Mouse (Mus musculus) lung, adult 2 months (tissue): ENCODE measurements at regions not wholly inside any gene's neighbourhood (a gene's known extent, or its start where the extent isn't known, plus 50 kb on each side); places are given as distances from the start of the nearest gene placed in this dataset.

Source experiments
- DNase-seq: peaks from one replicate; pipeline ENCODE4 v3.0.0; 2022
- H3K4me1 ChIP-seq: fragments of 200-500 bp; 2 replicates; pipeline ENCODE4 v1.6.1; 2011; ENCODE audit warnings: low read length; ENCODE audit not compliant: control insufficient read depth, insufficient read depth
- H3K4me3 ChIP-seq: fragments of 200-500 bp; replicated peaks from 2 replicates; pipeline ENCODE3; 2011; ENCODE audit warnings: low read depth, mild to moderate bottlenecking, control low read depth, low read length; ENCODE audit errors: extremely low read depth
- CTCF ChIP-seq: fragments of 200-500 bp; IDR thresholded peaks from 2 replicates; pipeline ENCODE4 v1.5.1; 2011; ENCODE audit warnings: mild to moderate bottlenecking, low read length, control low read depth; ENCODE audit not compliant: insufficient read depth
- POLR2A ChIP-seq: fragments of 200-500 bp; IDR thresholded peaks from 2 replicates; pipeline ENCODE4 v1.6.1; 2011; ENCODE audit warnings: low read depth, mild to moderate bottlenecking, control low read depth, low read length, borderline replicate concordance; ENCODE audit errors: extremely low read depth
- WGBS: fragments of 180-500 bp; shearing (Covaris S2); methylation state at CpG from one replicate; pipeline ENCODE4 v1.1.7; 2018; 5-methylcytosine and 5-hydroxymethylcytosine counted together

DNA sequence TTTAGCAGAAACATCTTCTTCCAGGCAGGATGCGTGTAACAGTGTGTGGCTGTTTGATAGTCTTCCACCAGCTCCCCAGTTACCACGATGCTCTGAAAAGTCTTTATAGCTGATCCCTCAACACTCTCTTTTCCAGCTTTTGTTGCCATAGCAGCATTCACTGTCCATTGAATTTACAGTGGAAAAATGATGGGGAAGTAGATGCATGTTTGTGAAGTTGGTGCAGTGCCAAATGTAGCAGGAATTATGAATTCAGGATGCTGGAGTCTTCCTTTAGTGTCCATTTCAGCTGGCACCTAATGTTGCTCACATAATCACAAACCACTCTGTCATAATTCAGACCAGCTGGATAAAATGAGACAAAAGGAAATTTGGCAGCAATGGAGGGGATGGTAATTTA is 99.0 kb upstream of the Tbc1d2b start:
- DNase-seq, result no peak
- WGBS, result 56% methylated on average over 2 of the region's 2 CpGs
- no peak overlapping the region for H3K4me3 ChIP-seq
- H3K4me1 ChIP-seq, result no peaks in the 10 kb centered on the region
- TF ChIP-seq POLR2A (no peak), CTCF (no peak)

GRCm38 (mm10) chr9:90367745-90368144 is 97.1 kb upstream of the Tbc1d2b start:
- 78% methylated on average over 3 of the region's 3 CpGs for WGBS
- Histone ChIP-seq H3K4me1 (no peaks in the 10 kb centered on the region), H3K4me3 (no peak overlapping the region)
- TF ChIP-seq POLR2A, result no peak
- no peak for TF ChIP-seq CTCF
- DNase-seq, result no peak

DNA sequence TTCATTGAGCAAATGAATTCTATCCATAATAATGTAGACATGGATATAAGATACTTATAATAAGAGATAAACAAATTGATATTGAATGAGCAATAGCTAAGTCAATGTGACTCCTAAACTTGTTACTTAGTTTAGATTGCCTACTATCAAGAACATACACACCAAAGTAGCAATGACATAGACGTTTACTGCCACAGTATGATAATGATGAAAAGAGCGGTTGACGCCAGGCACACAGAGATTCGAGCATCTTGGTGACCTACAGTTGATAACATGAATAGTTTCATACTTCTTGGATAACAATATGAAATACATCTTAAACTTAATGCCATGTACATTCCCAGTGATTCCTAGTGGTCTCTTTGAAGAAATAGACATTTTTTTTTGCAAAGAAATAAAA is 55.9 kb upstream of the Tbc1d2b start:
- Histone ChIP-seq H3K4me1 (no peaks in the 10 kb centered on the region), H3K4me3 (no peak overlapping the region)
- TF ChIP-seq POLR2A (no peak), CTCF (no peak)
- WGBS, result 79% methylated on average over 4 of the region's 4 CpGs
- no peak for DNase-seq
